Mouse (Mus musculus): ENCODE data around the gene Gm45234. TPM values are rescaled to one million over a fixed set of nuclear protein-coding genes. Genes with fewer than 3 reads are reported as not detected.

Gm45234 gene
- polyA plus RNA-seq, 1 experiment: not detected

- no peaks in the 10 kb centered on the region for H3K4me1 ChIP-seq (ENCODE audit: control insufficient read depth, insufficient read depth, low read length)
- H3K27ac ChIP-seq (ENCODE audit: insufficient read depth, low read length): no peak overlapping the region
- H3K9me3 ChIP-seq (replicated peaks; ENCODE audit: control insufficient read depth, insufficient read depth, low read length, poor library complexity, severe bottlenecking): no peaks in the 10 kb centered on the region
- TF ChIP-seq EP300 (IDR thresholded peaks at IDR 0.05; ENCODE audit: insufficient read depth, low read depth, low read length): no peak
- TF ChIP-seq POLR2A (IDR thresholded peaks at IDR 0.05; ENCODE audit: insufficient read depth, low read length): no peak
- TF ChIP-seq CTCF (IDR thresholded peaks at IDR 0.05; ENCODE audit: low read depth, low read length): no peak
- H3K36me3 ChIP-seq (ENCODE audit: control insufficient read depth, insufficient read depth, low read length, poor library complexity, severe bottlenecking): no peaks in the 10 kb centered on the region
- no peak overlapping the region for H3K4me3 ChIP-seq (ENCODE audit: low read depth, low read length)
- H3K27me3 ChIP-seq (ENCODE audit: control insufficient read depth, insufficient read depth, low read length, poor library complexity, severe bottlenecking): no peaks in the 10 kb centered on the region
- H3K9ac ChIP-seq (ENCODE audit: low read depth, poor library complexity, severe bottlenecking): no peak overlapping the region
Measured at GRCm38 (mm10) chr6:124690517-124690916, 65.3 kb downstream of the Gm45234 start.

Other genes starting within 250 kb of the Gm45234 start
- gene C1ra, start 243.6 kb downstream of the Gm45234 start, polyA plus RNA-seq (2011; ENCODE audit: insufficient read depth, insufficient read length, low read depth, missing spikeins): 0.27 TPM in 1 of 2 replicates, not detected in the other
- 3.4 and 3.9 TPM in 2 replicates for gene C1s1, start 213.7 kb downstream of the Gm45234 start, polyA plus RNA-seq (2011; ENCODE audit: insufficient read depth, insufficient read length, low read depth, missing spikeins)
- gene C1rb, start 185.7 kb downstream of the Gm45234 start, polyA plus RNA-seq (2011; ENCODE audit: insufficient read depth, insufficient read length, low read depth, missing spikeins): not detected in 2 replicates
- 0.49 TPM in 1 of 2 replicates, not detected in the other for gene C1s2, start 119.9 kb downstream of the Gm45234 start, polyA plus RNA-seq (2011; ENCODE audit: insufficient read depth, insufficient read length, low read depth, missing spikeins)
- 69.3 and 73.8 TPM in 2 replicates for gene Lpcat3, start 93.0 kb downstream of the Gm45234 start, polyA plus RNA-seq (2011; ENCODE audit: insufficient read depth, insufficient read length, low read depth, missing spikeins)
- gene Emg1, start 43.8 kb downstream of the Gm45234 start, polyA plus RNA-seq (2011; ENCODE audit: insufficient read depth, insufficient read length, low read depth, missing spikeins): 118 TPM in 2 replicates
- 329 and 331 TPM in 2 replicates for gene Phb2, start 43.7 kb downstream of the Gm45234 start, polyA plus RNA-seq (2011; ENCODE audit: insufficient read depth, insufficient read length, low read depth, missing spikeins)
- gene Ptpn6, start 17.3 kb downstream of the Gm45234 start, polyA plus RNA-seq (2011; ENCODE audit: insufficient read depth, insufficient read length, low read depth, missing spikeins): 15.4 and 32.3 TPM in 2 replicates
- gene Grcc10, start 14.6 kb downstream of the Gm45234 start, polyA plus RNA-seq (2011; ENCODE audit: insufficient read depth, insufficient read length, low read depth, missing spikeins): 93.5 and 105 TPM in 2 replicates
- 32.0 and 35.2 TPM in 2 replicates for gene Atn1, start 503 bp upstream of the Gm45234 start, polyA plus RNA-seq (2011; ENCODE audit: insufficient read depth, insufficient read length, low read depth, missing spikeins)
- gene Eno2, start 13.7 kb upstream of the Gm45234 start, polyA plus RNA-seq (2011; ENCODE audit: insufficient read depth, insufficient read length, low read depth, missing spikeins): 7.4 and 8.3 TPM in 2 replicates
- 0.84 TPM in 1 of 2 replicates, not detected in the other for gene Lrrc23, start 23.7 kb upstream of the Gm45234 start, polyA plus RNA-seq (2011; ENCODE audit: insufficient read depth, insufficient read length, low read depth, missing spikeins)
- 4.6 and 5.4 TPM in 2 replicates for gene Spsb2, start 52.6 kb upstream of the Gm45234 start, polyA plus RNA-seq (2011; ENCODE audit: insufficient read depth, insufficient read length, low read depth, missing spikeins)
- gene Tpi1, start 58.3 kb upstream of the Gm45234 start, polyA plus RNA-seq (2011; ENCODE audit: insufficient read depth, insufficient read length, low read depth, missing spikeins): 377 and 389 TPM in 2 replicates
- 80.9 and 85.2 TPM in 2 replicates for gene Usp5, start 73.5 kb upstream of the Gm45234 start, polyA plus RNA-seq (2011; ENCODE audit: insufficient read depth, insufficient read length, low read depth, missing spikeins)
- 162 and 187 TPM in 2 replicates for gene Cdca3, start 73.5 kb upstream of the Gm45234 start, polyA plus RNA-seq (2011; ENCODE audit: insufficient read depth, insufficient read length, low read depth, missing spikeins)
- gene Gnb3, start 84.3 kb upstream of the Gm45234 start, polyA plus RNA-seq (2011; ENCODE audit: insufficient read depth, insufficient read length, low read depth, missing spikeins): not detected in 2 replicates
- 3.1 and 3.6 TPM in 2 replicates for gene P3h3, start 101.7 kb upstream of the Gm45234 start, polyA plus RNA-seq (2011; ENCODE audit: insufficient read depth, insufficient read length, low read depth, missing spikeins)
- gene Gpr162, start 108.0 kb upstream of the Gm45234 start, polyA plus RNA-seq (2011; ENCODE audit: insufficient read depth, insufficient read length, low read depth, missing spikeins): 2.4 and 3.2 TPM in 2 replicates
- gene Cd4, start 132.2 kb upstream of the Gm45234 start, polyA plus RNA-seq (2011; ENCODE audit: insufficient read depth, insufficient read length, low read depth, missing spikeins): not detected in 2 replicates
- 4.0 and 5.9 TPM in 2 replicates for gene Lag3, start 155.7 kb upstream of the Gm45234 start, polyA plus RNA-seq (2011; ENCODE audit: insufficient read depth, insufficient read length, low read depth, missing spikeins)
- 382 and 383 TPM in 2 replicates for gene Ptms, start 164.1 kb upstream of the Gm45234 start, polyA plus RNA-seq (2011; ENCODE audit: insufficient read depth, insufficient read length, low read depth, missing spikeins)
- 263 and 294 TPM in 2 replicates for gene Mlf2, start 175.4 kb upstream of the Gm45234 start, polyA plus RNA-seq (2011; ENCODE audit: insufficient read depth, insufficient read length, low read depth, missing spikeins)
- 145 and 154 TPM in 2 replicates for gene Cops7a, start 209.5 kb upstream of the Gm45234 start, polyA plus RNA-seq (2011; ENCODE audit: insufficient read depth, insufficient read length, low read depth, missing spikeins)
- 14.3 and 21.4 TPM in 2 replicates for gene Pianp, start 240.7 kb upstream of the Gm45234 start, polyA plus RNA-seq (2011; ENCODE audit: insufficient read depth, insufficient read length, low read depth, missing spikeins)